Mouse (Mus musculus): ENCODE data around the gene Cct2.
"Not testable (repeated sequence)": the region's sequence is repeated elsewhere in the genome, so short reads cannot be mapped to it uniquely, and the experiment has no call there.

Gene Cct2

GRCm38 (mm10) chr10:117049961-117050597 lies 13.5 kb downstream of the Cct2 start:
- DNase-seq, result no peak

GRCm38 (mm10) chr10:117049253-117049652 lies 14.4 kb downstream of the Cct2 start:
- DNase-seq, result no peak

- peak; percentile 16 to 38 for DNase-seq
Measured at GRCm38 (mm10) chr10:117045175-117046056, 18.2 kb downstream of the Cct2 start, which contains the start of gene Lrrc10. Gene Lrrc10 (plus strand): TSS chr10:117045341.

DNA sequence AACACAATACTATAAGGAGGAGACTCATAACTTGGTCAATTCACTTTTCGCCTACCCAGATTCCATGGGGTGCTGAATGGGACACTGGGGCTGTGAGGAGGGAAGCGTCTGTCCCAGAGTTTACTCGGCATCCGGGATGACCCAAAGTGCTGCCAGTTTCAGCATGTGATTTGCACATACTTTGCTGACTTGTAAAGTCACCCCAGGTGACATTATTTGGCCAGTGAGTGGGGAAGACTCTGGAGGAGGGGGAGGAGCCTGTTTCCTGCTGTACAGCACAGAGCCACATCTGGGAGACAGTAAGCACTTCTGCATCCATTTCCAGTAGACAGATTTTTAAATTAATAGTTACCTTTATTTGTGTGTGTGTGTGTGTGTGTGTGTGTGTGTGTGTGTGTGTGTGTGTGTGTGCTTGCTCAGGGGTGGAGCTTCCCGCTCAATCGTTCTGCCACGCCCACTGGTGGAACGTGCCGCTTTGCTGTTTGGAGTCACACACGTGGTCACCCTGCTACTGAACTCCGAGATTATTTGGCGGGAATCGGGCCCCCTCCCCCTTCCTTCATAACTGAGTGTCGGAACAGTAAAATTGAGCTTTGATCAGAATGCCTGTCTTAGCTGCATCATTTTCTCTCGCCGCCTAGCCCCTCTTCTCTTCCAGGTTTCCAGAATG lies 20.0 kb downstream of the Cct2 start:
- peak in 1 of 2 experiments; percentile 31 for DNase-seq

GRCm38 (mm10) chr10:117042295-117042694 lies 21.3 kb downstream of the Cct2 start:
- DNase-seq, result no peak

GRCm38 (mm10) chr10:117040355-117040754 lies 23.3 kb downstream of the Cct2 start:
- peak; percentile 34 to 35 for DNase-seq

GRCm38 (mm10) chr10:117033785-117034184 lies 29.8 kb downstream of the Cct2 start:
- peak; percentile 90 to 91 for DNase-seq

- no peak for DNase-seq
Measured at GRCm38 (mm10) chr10:117031160-117031559, 32.5 kb downstream of the Cct2 start.

DNA sequence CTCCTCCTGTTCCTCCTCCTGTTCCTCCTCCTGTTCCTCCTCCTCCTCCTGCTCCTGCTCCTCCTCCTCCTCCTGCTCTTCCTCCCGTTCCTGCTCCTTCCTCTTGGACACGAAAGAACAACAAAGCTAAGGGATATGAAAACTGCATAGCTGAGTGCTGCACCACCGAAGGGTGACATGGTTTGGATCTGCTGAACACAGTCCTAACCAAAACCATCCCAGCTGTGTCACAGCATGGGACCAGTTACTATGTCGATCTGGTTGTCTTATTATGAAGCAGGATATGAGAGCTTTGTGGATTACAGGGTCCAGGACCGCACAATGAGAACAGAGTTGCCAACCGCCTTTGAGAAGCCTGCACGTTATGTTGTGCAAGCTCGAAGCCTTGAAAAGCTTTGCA lies 37.4 kb downstream of the Cct2 start:
- DNase-seq, result no peak

DNA sequence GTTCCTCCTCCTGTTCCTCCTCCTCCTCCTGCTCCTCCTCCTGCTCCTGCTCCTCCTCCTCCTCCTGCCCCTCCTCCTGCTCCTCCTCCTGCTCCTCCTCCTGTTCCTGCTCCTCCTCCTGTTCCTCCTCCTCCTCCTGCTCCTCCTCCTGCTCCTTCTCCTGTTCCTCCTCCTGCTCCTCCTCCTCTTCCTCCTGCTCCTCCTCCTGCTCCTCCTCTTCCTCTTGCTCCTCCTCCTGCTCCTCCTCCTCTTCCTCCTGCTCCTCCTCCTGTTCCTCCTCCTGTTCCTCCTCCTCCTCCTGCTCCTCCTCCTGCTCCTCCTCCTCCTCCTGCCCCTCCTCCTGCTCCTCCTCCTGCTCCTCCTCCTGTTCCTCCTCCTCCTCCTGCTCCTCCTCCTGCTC lies 37.8 kb downstream of the Cct2 start:
- DNase-seq, result not testable (repeated sequence)

- DNase-seq, result no peak
Measured at GRCm38 (mm10) chr10:117023693-117024092, 39.9 kb downstream of the Cct2 start.

- peak; percentile 71 to 80 for DNase-seq
Measured at GRCm38 (mm10) chr10:117021020-117021754, 42.4 kb downstream of the Cct2 start.

GRCm38 (mm10) chr10:117018281-117018840 lies 45.3 kb downstream of the Cct2 start:
- DNase-seq, result no peak

DNA sequence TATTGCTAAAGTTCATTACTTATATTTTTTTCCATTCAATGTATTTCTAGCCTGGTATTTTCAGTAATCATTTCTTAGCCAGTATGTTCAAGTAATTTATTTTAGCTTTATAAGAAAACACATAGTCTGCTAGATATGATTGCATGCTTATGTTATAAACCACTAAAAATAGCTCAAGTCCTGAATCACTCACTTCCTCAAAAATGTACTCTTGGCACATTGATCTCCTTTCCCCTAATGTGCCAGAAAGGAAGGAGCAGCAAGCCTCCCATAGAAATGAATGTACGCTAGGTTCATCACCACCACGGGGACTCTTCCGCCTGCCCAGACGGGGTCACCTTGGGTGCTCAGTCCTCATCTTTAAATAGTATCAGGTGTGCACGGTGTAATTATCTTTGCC lies 49.0 kb downstream of the Cct2 start:
- DNase-seq, result no peak

DNA sequence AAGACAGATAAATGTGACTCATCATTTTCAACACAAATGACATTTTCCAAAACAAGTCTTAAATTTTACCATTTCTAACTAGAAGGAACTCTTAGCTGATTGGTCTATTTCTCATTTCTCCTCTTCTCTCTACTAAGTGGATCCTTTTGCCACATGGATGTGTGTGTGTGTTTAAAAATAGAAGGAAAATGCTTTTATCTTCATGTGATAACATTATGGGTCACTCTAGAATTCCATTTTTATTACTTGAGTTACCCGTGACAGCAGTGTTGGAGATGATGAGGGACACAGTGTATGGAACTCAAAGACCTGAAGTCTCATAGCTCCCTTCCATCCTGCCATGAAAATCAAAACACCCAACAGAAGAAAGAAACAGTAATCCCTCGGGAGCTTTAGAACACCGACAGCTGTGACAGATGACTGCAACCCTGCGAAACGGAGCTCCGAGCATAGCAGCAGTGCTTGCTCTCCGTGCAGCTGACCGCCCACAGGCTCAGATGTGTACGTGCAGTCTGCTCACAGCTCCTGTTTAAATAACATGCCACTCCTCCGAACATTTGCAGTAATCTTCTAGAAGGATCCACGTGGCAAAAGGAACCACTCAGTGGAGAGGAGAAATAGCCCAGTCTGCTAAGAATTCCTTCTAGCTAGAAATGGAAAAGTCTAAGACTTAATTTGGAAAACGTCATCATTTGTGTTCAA lies 49.8 kb downstream of the Cct2 start:
- peak; percentile 22 to 55 for DNase-seq

DNA sequence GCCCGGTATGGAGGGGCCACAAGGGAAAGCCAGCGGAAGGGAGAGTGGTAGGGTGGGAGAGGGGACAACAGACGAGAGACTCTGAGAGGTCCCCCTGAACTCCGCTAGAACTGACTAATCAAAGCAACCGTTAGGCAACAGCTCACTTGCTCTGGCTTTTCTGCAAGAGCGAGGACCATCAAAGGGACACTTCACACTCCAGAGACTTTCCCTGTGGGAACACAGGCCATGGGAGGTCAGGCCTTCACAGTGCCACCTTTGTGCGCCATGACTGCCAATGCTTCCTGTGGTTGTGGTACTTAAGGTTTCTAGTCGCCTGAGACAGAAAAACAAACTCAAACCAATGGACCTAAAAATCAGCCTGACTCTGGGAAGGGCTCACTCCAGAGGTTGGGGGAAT lies 52.6 kb downstream of the Cct2 start:
- DNase-seq, result no peak

DNA sequence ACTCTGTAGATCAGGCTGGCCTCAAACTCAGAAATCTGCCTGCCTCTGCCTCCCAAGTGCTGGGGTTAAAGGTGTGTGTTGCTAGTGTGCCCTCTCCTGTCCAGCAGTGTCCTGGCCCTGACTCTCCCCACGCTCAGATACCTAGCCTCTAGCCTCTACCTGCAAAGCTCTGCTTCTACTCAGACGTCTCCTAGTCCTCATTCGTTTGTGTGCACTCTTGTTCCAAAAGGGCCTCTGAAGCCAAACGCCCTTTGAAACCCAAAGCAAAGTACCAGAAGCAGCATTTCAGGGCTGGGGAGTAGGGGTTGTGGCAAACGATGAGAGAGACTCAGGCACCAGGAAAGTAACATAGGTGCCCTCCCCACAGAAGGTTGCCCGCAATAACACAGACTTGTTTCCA lies 53.9 kb downstream of the Cct2 start:
- DNase-seq, result no peak

DNA sequence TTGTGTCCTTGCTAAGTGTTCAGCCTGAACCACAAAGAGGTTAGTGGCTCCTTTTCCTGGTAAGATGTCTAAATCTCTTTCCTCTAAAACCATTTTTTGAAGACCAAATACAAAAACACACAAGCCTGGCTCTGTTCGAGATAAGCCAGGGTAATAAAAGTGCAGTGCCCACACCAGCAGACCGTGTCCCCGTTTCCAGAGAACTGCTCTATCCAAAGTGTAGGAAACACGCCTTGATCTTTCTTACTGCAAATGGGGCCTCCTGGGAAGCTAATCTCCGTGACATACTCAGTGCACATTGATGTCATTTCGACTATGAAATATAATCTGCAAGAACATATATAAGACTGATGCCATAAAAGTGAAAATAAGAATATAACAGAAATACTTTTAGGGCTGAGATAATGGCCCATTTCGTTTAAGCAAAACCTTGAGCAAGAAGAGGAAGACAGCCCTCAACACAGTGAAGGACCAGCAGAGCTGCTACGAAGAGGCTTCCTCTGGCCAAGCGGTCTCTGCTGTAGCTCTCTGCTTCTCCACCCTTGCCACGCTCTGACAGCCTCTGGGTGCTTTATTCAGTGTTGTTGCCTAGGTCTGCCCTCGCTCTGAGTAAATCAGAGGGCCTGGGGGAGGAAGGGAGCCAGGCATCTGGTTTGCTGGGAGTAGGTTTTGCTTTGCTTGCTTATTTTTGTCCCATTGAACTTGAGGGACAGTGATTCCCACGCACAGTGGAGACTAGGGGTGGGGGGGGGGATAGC lies 57.7 kb downstream of the Cct2 start:
- DNase-seq, result peak; percentile 21 to 47

DNA sequence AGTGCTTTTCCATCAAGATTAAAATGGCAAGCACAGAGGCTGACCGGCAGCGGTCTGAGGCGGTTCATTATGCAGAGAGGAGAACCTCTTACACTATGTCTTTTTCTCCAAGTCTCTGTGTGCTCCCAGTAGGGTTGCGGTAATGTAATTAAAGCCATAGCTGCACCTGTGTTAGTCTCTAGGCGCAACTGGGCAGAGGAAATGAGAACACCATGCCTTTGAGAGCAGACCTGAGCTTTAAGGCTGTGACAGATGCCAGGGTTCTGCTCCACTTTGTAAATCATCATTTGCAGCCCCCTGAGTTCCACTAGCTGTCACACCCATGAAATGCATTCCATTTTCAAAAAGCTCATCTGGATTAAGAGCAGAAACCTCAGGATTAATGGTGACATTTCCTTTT lies 58.9 kb downstream of the Cct2 start:
- no peak for DNase-seq
